Mouse (Mus musculus): Measurements from ENCODE around the gene Nxpe4.
"Not testable (repeated sequence)": the region's sequence is repeated elsewhere in the genome, so short reads cannot be mapped to it uniquely, and the experiment has no call there.

Gene Nxpe4

DNA sequence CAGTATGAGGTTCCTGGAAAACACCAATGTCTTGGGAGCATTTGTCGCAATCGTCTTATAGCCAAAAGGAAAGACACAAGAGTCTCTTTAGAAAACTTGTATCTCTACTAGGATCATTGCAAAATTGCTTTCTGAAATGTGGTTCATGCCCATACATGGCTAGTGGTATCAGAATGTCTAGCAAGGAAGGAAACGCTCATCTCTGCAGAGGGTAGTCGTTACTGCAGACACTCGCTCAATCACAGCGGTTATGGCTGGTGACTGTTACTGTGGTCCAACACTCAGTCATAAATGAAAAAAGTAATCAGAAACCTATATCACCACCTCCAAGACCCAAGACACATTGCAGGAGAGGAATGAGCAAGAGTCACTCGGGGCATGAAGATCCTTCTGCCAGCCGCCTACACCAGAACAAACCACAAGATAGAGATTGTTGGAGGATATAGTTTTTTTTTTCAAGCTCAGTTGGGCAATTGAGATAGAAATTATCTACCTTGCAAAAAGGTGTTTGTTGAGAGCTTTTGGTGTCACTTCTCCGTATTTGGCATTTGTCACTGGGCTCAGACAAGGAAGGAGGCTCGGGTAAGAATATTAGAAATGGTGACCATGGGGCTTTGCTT, 241.9 kb downstream of the Nxpe4 start:
- DNase-seq (ENCODE audit: extremely low read depth, insufficient read length, low spot score): no peak

DNA sequence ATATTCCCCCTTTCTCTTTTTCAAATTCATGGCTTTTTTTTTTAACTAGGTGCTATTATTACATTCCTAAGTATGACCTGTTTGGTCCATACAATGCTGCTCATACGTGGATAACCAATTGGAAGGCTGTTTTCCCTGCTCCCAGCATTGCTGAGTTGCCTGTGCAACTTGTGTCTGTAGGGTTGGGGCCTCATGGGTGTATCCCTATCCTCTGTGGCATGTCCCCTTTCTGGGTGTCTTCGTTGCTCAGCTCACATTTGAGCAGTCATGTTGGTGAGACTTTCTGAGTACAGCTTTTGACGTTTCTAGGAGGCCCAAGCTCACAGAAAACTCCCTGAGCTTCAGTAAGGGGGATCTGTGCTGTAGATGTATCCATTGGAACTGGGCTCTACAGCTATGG, 242.9 kb downstream of the Nxpe4 start:
- DNase-seq (ENCODE audit: extremely low read depth, insufficient read length, low spot score): no peak

DNA sequence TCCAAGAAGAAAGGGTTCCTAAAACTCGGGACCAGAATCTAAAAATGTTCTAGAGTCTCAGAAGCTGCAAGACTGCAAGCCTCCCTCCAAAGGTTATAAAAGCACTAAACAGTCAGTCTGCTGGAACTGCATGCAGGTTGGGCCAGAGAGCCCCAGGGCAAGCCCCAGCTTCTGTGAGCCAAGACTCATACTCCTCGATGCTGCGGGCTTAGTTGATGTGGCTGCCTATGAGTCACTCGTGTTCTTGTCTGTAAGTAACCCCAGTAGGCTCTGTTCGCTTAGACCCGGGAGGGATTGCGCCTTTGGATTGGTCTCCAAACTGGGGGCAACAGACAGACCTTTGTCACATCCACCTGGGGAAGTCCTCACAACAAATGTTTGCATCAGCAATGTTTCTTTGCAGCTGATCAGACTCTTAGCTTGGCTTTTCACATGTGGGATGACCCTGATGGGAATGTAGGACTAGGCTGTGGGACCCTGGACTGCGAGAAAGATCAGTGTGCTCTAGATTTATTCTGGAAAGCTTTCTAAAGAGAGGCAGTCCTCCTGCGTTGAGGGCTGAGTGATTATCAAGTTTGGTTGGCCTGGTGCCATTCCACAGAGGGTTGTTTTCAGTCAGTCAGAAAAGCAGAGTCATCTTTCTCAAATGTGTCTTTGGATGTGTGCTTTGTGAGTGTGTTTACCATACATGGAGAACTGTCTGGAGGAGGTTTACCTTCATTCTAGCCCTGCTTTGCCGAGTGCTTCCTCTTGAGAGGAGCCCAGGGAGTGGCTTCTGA, 245.9 kb downstream of the Nxpe4 start:
- peak; percentile 75 for DNase-seq (ENCODE audit: extremely low read depth, insufficient read length, low spot score)

DNA sequence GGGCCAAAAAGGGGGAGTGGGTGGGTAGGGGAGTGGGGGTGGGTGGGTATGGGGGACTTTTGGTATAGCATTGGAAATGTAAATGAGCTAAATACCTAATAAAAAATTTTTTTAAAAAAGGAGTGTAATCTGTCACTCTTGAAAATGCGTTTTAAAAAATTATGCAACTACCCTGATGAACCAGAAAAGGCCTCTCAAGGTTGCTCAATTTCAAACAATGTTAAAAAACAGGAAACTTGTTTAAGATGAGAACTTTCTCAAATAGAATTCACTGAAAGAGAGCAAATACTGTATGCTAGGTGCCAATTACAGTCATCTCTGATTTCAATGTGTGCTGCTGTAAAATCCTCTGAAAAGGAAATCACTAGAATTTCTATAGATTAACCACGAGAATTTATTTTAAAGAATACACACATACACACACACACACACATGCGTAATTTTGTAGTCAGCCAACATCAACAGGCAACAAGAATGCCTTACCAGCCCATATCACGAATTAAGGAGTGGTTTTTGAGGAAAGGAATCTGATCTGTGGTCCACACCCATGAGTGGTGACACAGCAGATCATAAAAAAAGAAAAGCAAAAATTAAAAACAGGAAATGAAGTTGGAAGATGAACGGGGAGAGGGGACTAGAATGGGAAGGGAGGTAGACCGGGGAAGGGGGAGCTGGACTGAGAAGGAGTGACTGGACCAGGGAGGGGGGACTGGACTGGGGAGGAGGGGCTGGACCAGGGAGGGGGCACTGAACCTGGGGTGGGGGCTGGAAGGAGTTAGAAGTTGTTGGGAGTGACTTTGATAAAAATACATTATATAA, 248.6 kb downstream of the Nxpe4 start:
- DNase-seq (ENCODE audit: extremely low read depth, insufficient read length, low spot score): peak; percentile 32

DNA sequence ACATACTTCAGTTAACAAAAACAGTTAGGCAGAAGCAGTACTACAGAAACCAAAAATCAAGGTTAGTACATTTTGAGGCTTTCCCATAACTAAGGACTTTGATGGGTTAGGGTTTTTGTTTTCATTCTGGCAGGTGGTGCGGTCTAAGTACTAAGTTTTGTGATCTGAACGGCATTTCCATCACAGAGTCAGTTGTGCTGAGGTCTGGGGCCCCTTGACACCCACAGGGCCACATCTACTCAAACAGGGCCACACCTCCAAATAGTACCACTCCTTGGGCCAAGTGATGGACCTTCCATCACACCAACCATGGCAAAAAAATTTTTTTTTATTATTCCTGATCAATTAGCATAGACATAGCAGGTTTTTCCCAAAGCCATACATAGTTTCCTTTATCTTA, 251.8 kb downstream of the Nxpe4 start:
- DNase-seq (ENCODE audit: extremely low read depth, insufficient read length, low spot score): no peak

DNA sequence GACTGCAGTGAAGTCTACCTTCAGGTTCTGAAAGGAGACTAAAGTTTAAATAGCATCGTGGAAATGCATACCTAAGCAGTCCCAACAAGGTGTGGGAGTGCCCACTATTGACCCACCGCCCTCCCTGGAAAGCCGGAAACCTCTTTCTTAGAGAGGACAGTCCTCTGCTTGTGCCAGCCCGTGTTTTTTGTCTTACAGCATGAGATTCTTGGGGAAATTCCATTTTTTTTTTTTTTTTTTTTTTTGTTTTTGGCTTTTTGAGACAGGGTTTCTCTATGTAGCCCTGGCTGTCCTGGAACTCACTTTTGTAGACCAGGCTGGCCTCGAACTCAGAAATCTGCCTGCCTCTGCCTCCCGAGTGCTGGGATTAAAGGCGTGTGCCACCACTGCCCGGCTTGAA, 255.5 kb downstream of the Nxpe4 start:
- DNase-seq (ENCODE audit: extremely low read depth, insufficient read length, low spot score): not testable (repeated sequence)

DNA sequence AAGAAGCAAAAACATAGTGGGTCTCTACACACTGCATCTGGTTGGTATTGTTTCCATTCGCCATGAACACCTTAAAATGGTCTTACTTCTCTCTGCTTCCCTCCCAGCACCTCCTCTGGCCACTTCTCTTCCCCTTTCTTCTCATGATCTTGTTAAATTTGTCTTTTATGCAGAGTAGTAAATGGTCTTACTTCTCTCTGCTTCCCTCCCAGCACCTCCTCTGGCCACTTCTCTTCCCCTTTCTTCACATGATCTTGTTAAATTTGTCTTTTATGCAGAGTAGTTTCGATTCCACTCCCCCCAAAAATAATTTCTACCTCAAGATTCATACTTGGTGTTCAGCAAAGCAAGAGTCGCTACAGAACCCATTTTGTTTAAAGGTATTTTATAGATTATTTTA, 256.2 kb downstream of the Nxpe4 start:
- DNase-seq (ENCODE audit: extremely low read depth, insufficient read length, low spot score): no peak

DNA sequence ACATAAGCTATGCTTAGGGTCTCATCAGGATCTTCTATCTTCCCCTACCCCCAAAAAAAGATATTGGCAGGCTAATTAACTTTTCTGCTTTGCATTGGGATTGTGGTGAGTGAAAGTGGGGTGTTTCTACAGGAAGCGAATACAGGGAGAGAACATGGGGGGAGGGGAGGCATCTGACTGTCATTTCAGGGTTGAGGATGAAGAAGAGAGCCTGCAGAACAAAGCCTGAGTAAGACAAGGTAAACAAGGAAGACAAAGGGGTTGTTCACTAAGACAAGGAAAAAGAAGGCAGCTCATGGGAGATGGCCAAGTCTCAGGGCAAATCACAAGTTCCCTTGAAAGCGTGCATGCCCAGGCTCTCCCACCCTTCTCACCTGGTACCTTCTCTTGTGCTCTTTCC, 256.6 kb downstream of the Nxpe4 start:
- DNase-seq (ENCODE audit: extremely low read depth, insufficient read length, low spot score): no peak

DNA sequence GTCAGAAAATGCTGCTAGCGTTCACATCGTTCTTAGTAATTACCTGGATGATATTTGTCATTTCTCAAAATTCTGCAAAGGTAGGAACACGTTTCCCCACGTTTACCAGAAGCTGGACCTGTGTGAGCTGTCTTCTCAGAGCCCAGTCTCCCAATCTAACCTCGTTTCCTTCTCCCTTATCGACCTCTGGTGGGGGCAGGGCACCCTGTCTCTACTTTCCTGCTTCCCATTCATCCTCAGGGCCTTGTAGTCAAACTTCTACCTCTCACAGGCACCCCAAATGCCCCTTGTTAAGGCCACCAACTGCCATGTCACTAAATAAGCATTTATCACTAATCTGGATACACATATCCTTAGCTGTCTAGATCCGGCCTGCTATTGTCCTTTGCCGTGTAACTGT, 257.0 kb downstream of the Nxpe4 start:
- no peak for DNase-seq (ENCODE audit: extremely low read depth, insufficient read length, low spot score)

DNA sequence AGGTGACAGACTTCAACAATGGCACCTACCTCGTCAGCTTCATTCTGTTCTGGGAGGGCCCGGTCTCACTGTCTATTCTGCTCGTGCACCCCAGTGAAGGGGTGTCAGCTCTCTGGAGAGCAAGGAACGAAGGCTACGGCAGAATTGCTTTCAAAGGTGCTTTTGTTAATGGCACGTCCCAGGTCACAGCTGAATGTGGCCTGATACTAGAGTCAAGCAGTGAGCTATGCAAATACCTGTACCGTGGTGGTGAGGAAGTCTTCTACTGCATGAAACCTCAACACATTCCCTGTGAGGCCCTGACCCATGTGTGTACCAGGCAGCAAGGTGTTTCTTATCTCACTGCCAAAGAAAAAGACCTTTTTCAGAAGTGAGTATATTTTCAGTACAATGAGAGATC, 258.6 kb downstream of the Nxpe4 start:
- DNase-seq (ENCODE audit: extremely low read depth, insufficient read length, low spot score): no peak

DNA sequence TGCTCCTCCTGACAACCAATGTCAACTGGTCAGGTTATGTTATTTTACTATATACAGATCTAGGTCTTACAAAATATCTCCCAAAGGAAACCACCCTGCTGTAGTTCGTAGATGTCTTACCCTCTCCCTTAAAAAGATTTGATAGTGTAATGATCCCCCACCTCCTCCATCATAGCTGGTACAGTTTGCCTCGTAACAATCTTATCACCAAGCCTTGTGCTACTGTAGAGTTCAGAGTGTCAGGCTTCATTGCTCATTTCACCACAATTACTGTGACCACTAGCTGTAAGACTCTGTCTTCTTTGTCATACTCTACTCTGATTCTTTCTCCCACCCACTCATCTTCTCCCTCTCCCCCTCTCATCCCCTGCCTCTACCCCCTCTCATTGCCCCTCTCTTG, 259.2 kb downstream of the Nxpe4 start:
- DNase-seq (ENCODE audit: extremely low read depth, insufficient read length, low spot score): no peak

DNA sequence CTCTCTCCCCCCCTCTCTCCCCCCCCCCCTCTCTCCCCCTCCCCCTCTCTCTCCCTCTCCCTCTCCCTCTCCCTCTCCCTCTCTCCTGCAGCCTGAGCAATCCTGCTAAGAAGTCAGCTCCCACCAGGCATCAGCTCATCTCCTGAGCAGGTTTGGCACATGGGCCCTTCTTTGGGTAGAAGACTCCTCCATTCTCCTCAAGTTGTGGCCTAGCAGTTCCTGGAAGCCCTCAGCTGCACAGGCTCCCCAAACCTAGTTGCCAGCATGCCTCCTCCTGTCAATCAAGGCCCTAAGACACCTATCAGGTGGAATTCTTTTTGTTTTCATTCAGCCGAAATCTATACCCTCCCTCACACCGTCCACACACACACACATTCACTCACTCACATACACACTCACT, 259.7 kb downstream of the Nxpe4 start:
- no peak for DNase-seq (ENCODE audit: extremely low read depth, insufficient read length, low spot score)

DNA sequence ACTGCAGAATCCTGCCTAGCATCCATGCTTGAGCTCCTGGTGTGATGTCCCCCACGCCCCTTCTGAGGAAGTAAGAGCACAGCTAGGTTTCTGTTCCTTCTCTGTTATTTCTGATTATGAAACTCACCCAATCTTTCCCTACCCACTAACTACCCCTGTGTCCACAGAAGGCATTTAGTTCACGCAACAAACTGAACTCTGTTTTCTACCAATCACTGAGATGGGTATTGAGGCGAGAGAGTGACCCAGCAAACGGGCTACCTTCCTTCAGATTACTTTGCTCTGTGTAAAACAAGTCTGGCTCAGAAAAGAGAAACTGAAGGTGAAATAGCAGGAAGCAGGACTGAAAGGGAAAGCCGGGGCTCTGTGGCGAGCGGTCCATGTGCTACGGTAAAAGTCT, 260.6 kb downstream of the Nxpe4 start:
- DNase-seq (ENCODE audit: extremely low read depth, insufficient read length, low spot score): no peak

DNA sequence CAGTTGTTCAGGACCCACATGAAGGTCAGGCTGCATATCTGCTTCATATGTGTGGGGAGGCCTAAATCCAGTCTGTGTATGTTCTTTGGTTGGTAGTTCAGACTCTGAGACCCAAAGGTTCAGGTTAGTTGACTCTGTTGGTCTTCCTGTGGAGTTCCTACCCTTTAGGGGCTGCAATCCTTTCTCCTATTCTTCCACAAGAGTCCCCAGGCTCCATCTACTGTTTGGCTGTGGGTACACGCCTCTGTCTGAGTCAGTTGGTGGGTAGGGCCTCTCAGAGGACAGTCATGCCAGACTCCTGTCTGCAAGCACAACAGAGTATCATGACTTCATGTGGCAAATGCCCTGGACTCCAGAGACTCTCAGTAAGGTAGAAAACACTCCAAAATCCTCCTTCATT, 261.4 kb downstream of the Nxpe4 start:
- no peak for DNase-seq (ENCODE audit: extremely low read depth, insufficient read length, low spot score)

DNA sequence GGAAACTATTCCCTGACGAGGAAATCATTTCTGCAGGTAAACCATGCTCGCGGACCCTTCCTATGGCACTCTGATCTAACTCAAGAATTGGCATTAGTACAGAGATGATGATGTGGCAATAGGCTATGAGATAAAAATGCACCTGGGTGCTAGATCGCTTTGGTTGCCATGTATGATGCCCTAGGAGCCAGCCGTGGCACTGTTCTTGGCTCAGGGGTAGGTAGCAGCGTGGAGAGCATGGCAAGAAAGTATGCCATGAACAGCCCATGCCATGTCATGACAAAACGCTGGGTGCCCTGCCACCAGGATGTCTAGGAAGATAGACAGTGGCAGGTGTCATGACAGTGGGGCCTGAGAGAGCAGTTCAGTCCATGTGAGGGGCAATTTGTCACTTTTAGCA, 265.4 kb downstream of the Nxpe4 start:
- DNase-seq (ENCODE audit: extremely low read depth, insufficient read length, low spot score): no peak

DNA sequence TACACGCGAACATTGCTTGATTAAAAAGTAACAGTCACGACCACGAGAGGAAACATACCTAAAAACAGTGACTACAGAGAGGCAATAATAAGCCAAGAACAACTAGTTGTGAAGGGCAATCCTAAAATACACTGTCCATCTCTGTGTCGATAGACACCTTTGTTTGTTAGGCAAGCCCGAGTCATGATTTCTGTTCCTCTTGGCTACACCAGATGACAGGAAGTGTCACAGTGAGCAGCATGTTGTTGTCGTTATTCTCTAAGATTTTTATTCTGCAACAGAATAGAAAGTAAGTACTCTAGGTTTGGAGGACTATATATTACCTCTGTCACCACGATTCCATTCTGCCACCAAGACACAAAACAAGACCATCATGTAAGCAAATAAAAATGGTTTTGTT, 270.6 kb downstream of the Nxpe4 start:
- no peak for DNase-seq (ENCODE audit: extremely low read depth, insufficient read length, low spot score)

DNA sequence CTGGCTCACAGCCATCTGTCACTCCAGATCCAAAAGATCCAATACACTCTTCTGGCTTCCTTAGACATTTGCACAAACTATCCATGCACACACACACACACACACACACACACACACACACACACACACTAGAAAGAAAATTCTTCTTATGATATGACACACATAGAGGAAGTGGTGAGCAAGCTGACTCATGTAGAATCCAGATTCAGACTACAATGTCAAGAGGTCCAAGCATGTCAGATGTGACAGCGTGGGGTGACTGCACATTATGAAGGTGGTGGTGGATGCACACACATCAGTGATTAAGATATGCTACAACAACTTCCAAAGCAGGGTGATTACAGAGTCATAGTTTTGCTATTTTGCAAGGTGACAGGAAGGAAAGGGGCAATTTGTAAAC, 282.1 kb downstream of the Nxpe4 start:
- DNase-seq (ENCODE audit: extremely low read depth, insufficient read length, low spot score): peak; percentile 21

DNA sequence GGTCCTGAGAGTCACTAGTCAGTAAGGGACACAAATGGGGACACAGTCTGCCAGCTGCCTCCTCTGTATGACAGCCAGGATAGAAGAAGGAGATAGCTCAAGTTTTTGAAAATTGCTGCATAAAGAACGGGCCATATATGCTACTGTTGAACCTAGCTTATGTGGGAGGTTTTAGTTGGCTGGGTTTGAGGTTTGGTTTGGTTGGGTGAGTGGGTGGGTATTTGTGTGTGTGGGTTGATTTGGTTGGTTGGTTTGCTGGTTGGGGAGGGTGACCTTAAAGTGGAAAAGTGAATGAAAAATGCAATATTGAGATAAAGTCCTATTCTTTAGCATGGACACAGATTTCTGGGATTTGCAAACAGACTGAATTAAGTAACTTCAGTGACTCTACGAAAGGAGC, 283.0 kb downstream of the Nxpe4 start:
- DNase-seq (ENCODE audit: extremely low read depth, insufficient read length, low spot score): no peak

DNA sequence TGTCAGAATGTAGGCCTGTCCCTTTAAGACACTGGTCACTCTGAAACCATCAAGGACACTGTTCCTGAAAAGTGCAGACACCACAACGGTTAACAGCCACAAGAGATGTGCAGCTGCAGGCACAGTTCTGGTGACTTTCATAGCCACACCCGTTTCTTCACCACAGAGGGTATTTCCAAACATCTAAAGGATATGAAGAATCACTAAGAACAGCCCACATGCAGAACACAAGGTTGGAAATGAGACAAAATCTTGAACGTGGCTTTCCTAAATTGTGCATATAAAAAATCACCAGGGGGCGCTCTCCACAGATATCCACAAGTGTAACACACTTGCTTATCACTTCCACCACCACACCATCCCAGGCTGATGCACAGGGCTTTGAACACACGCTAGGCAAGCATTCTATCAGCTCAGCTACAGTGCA, 286.0 kb downstream of the Nxpe4 start:
- no peak for DNase-seq (ENCODE audit: extremely low read depth, insufficient read length, low spot score)
